Comparison of ENCODE assay signal across 8 mouse cellular contexts in the genomic region with DNA sequence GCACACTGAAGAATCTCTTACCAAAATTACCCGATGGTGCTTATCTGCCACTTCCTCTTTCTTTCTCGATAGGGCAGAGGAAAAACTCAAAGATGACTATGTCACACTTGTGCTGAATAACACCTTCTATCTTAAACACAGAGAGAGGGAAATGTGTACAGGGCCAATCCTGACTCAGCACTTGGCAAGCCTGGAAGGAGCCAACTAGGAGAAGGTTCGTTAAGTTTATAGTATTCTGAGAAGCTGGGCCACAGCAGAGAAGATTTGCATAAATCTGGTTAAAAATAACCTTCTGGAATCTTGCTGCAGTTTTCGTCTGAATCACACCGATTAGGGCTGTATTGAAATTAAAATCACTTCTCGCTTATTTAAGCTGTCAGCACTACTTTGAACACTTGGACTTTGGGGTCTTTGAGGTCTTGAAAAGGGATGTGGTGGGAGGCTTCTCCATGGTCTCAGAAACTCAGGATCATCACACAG.
DNase-seq lines count a peak whose midpoint lies in the region; ATAC-seq and TF ChIP-seq lines count a peak whose summit lies in the region.
"Had no signal": no experiment of that assay in that cellular context is flagged by ENCODE, and none has a peak within 500 bp of the region (broad histone marks: within the 10 kb centered on the region; RNA-seq: fewer than 3 reads in every experiment).

No protein-coding gene starts in this region.

- H3K4me1 ChIP-seq in forebrain, postnatal 0 days (ENCODE audit: insufficient read depth): no peaks in the 10 kb centered on the region
- no peaks in the 10 kb centered on the region for H3K4me1 ChIP-seq in cerebellum, adult 2 months (ENCODE audit: control insufficient read depth, insufficient read depth, low read length)
- 0 out of 2 replicates have a peak, but pooled peaks cover 2% of the 10 kb centered on the region for H3K4me1 ChIP-seq in limb, embryonic 10.5 days

- H3K36me3 ChIP-seq in forebrain, postnatal 0 days (ENCODE audit: insufficient read depth): no peaks in the 10 kb centered on the region
- peaks cover 1% of the 10 kb centered on the region; the same call in 1 of the 2 replicates for H3K36me3 ChIP-seq in limb, embryonic 10.5 days

- TF ChIP-seq POLR2A in cerebellum, adult 2 months (IDR thresholded peaks at IDR 0.05; ENCODE audit: borderline replicate concordance, insufficient read depth, low read length): no peak

- no peaks in the 10 kb centered on the region for H3K9me3 ChIP-seq in forebrain, postnatal 0 days (ENCODE audit: low read length)
- no peaks in the 10 kb centered on the region for H3K9me3 ChIP-seq in limb, embryonic 10.5 days (replicated peaks)

- WGBS in forebrain, postnatal 0 days: 30% methylated on average over 6 of the region's 6 CpGs
- WGBS in cerebellum, adult 2 months: 68% methylated on average over 6 of the region's 6 CpGs
- WGBS in limb, embryonic 10.5 days: 77% methylated on average over 6 of the region's 6 CpGs

- H3K27ac ChIP-seq in forebrain, postnatal 0 days (ENCODE audit: low read depth, low read length): no peak overlapping the region
- no peak overlapping the region for H3K27ac ChIP-seq in cerebellum, adult 2 months (ENCODE audit: insufficient read depth, low read length)
- H3K27ac ChIP-seq in limb, embryonic 10.5 days: no peak overlapping the region

- intact Hi-C loops in left cerebral cortex, postnatal 36 days (cut with DNase I): no loop called here

- ATAC-seq in CD4-positive, CD25-positive, alpha-beta regulatory T cell, adult 4 months: peak; percentile 61
- peak; percentile 84 for ATAC-seq in forebrain, postnatal 0 days

- no peak overlapping the region for H3K9ac ChIP-seq in forebrain, postnatal 0 days

- TF ChIP-seq CTCF in forebrain, postnatal 0 days (IDR thresholded peaks at IDR 0.05; ENCODE audit: low read depth): no peak
- TF ChIP-seq CTCF in cerebellum, adult 2 months (IDR thresholded peaks at IDR 0.05; ENCODE audit: borderline replicate concordance, insufficient read depth, low read depth, low read length): no peak

- no peak overlapping the region for H3K4me3 ChIP-seq in forebrain, postnatal 0 days (ENCODE audit: low read depth, low read length)
- no peak overlapping the region for H3K4me3 ChIP-seq in cerebellum, adult 2 months (replicated peaks; ENCODE audit: insufficient read depth, low read depth, low read length)
- no peak overlapping the region for H3K4me3 ChIP-seq in limb, embryonic 10.5 days

- no peaks in the 10 kb centered on the region for H3K27me3 ChIP-seq in forebrain, postnatal 0 days (ENCODE audit: insufficient read depth, low read length)
- H3K27me3 ChIP-seq in cerebellum, adult 2 months (ENCODE audit: control insufficient read depth, insufficient read depth, low read length): no peaks in the 10 kb centered on the region
- no peaks in the 10 kb centered on the region for H3K27me3 ChIP-seq in limb, embryonic 10.5 days (ENCODE audit: low read depth, poor library complexity, severe bottlenecking)

- DNase-seq in A20 (ENCODE audit: low read depth, low spot score): peak; percentile 82
- DNase-seq in forebrain, postnatal 0 days: peak; percentile 57
- DNase-seq in left cerebral cortex, postnatal 36 days (ENCODE audit: low spot score in 2 of 2): peak; percentile 51 to 56
- no peak for DNase-seq in cerebellum, adult 2 months
- DNase-seq in cerebellum, postnatal 36 days: no peak
- no peak for DNase-seq in limb, embryonic 10.5 days (ENCODE audit: low spot score)
- DNase-seq: midbrain, embryonic 14.5 days had no signal

- no peak overlapping the region for H3K4me2 ChIP-seq in forebrain, postnatal 0 days (ENCODE audit: low read depth)

Comparison
In these comparisons a context has a peak if more than half of its experiments do, and no peak if none do; other contexts are left out.
1. DNase-seq: peak in A20 (single experiment), forebrain, postnatal 0 days (single experiment) and left cerebral cortex, postnatal 36 days (2 of 2); none in cerebellum, adult 2 months (0 of 2), cerebellum, postnatal 36 days (0 of 2) and limb, embryonic 10.5 days (single experiment).